Mouse (Mus musculus): ENCODE data around the gene Sertad3.
"Not testable (repeated sequence)": the region's sequence is repeated elsewhere in the genome, so short reads cannot be mapped to it uniquely, and the experiment has no call there.

The Sertad3 gene

DNA sequence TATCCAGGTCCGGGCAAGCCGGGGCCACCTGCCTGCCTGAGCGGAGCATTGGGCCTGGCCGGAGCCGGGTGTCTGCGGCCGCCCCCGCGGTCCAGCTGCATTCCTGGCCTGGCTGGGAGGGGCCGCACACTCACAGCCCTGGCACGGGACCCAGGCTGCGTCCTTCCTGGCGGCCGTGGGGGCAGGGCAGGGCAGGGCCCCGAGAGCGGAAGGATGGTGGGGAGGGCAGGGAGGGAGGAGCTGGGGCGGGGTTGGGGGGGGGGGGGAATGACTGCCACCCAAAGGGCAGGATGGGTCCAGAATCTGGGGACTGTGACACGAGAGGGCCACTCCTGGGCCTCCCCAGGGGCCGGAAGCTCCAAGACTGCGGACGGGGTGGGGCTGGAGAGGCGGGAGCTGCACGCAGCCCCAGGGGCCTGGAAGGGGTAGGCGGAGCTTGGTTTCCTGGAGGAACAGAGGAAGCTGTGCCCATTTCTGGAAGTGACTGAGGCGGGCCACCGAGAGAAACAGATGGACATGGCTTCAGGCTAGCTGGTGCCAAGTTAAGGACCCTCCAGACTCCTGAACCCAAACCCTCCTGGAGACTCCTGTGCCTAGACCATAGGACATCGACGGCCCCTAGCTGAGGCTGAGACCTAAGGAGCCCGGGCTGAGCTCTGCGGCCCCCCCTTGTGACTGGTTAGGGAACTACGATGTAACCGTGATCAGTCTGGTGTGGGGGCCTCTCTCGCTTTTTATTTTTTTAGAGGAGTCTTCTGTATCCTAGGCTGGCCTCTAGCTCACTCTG is 17.2 kb downstream of the Sertad3 start:
- DNase-seq (ENCODE audit: extremely low read depth, low read depth, low spot score) = peak; percentile 40

DNA sequence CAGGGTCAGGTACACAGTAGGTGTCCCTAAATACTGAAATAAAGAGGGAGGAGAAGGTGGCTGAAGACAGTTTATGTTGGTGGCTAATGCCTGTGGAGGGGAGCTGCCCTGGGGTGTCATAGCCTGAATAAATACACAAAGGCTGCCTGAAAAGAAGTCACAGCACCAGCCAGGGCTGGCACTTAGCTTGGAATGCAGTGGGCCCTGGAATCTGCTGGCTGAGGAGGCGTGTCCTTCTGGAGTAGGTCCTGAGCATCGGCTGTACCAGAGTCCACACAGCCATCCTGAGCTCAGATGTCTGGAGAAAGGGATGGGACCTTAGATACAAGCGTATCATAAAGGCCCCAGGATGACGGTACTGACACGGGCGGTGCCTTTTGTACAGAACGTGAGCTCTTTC is 18.3 kb downstream of the Sertad3 start:
- no peak for DNase-seq (ENCODE audit: extremely low read depth, low read depth, low spot score)

DNA sequence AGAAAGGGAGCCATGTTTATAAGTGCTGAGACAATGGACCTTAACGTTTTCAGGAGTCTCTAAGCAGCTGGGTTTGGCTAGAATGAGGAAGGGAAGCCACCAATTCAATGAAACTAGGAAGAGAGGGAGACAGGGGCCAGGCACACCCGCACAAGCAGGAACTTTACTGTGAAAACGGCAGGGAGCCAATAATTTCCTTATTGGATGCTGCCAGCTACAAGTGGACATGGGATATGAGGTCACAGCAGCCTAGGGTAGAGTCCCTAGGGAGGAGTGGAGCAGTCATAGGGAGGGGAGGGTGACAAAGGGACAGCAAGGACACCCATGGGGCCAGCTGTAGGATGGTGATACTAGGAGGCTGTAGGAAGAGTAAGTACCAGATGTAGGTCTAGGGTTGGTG is 19.5 kb downstream of the Sertad3 start:
- DNase-seq (ENCODE audit: extremely low read depth, low read depth, low spot score) = no peak

DNA sequence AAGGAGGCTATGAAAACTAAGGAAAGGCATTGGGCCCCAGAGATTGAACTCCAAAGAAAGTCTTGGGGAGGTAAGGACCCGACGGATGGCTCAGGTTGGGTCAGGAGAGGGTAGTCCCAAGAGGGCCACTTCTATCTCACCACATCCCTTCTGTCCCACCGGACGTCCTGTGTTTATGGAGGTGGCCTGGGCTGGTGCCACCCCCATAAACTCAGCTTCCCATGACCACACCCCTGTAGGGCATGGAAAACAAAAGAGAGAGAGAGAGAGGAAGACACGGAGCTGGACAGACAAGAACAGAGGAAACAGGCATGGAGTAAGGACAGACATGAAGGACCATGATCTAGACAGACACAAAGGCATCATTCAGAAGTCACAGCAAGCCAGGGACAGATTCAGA is 19.9 kb downstream of the Sertad3 start:
- DNase-seq (ENCODE audit: extremely low read depth, low read depth, low spot score) = no peak

DNA sequence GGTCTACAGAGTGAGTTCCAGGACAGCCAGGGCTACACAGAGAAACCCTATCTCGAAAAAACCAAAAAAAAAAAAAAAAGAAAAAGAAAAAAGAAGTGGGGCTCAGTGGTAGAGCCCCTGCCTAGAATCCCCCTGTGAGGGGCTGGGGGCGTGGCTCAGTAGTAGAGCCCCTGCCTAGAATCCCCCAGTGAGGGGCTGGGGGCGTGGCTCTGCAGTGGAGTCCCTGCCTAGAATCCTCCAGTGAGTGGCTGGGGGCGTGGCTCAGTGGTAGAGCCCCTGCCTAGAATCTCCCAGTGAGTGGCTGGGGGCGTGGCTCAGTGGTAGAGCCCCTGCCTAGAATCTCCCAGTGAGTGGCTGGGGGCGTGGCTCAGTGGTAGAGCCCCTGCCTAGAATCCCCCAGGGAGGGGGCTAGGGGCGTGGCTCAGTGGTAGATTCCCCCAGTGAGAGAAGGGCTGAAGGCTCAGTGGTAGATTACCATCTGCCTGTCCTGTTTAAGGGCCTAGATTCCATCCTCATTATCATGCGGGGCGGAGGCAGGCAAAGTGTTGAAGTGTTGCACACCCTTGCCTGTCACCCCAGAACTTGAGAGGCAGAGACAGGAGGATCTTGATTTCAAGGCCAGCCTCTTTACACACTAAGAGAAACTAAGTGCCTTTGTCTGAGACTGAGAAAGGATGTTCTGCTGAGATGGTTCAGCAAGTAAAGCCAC is 21.2 kb downstream of the Sertad3 start:
- not testable (repeated sequence) for DNase-seq (ENCODE audit: extremely low read depth, low read depth, low spot score)

DNA sequence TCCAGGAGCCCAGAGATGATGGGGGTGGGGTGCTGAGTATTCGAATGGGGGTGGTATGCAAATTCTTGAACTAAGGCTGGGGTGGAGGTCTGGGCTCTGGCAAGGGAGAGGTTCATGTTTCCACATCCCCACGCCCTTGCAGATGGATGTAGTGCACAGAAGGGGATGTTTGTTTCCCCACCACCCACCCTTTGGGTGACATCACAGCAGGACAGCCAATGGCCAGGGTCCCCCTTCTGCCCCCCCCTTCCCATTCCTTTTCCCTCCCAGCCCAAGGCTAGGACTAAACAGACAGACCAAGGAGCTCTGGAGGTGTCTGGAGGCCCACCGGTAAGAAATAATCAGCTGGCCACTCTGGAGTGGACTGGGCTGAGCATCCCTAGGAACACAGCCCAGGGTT is 25.5 kb downstream of the Sertad3 start, which contains the start of gene Prx:
TSS of gene Prx (plus strand) at position 289 of the 400 bp plus-strand sequence.
- no peak for DNase-seq (ENCODE audit: extremely low read depth, low read depth, low spot score)

DNA sequence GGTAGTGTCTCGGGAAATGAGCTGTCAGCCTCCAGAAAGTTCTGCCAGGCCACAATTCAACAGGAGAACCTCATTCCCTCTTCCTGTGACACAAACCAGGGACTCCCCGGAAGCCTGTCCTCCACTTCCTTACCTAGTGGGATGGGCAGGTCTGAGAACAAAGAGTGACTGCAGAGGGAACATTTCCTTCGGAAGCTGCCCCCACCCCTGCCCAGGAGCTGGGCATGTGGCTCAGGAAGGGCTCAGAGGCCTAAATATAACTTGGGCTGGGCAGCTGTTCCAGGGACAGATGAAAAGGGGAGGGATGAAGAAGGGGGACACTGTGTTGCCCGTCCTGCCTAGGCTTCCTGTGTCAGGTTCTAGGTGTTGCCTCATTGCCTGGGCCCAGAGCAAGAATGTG is 28.1 kb downstream of the Sertad3 start:
- no peak for DNase-seq (ENCODE audit: extremely low read depth, low read depth, low spot score)

DNA sequence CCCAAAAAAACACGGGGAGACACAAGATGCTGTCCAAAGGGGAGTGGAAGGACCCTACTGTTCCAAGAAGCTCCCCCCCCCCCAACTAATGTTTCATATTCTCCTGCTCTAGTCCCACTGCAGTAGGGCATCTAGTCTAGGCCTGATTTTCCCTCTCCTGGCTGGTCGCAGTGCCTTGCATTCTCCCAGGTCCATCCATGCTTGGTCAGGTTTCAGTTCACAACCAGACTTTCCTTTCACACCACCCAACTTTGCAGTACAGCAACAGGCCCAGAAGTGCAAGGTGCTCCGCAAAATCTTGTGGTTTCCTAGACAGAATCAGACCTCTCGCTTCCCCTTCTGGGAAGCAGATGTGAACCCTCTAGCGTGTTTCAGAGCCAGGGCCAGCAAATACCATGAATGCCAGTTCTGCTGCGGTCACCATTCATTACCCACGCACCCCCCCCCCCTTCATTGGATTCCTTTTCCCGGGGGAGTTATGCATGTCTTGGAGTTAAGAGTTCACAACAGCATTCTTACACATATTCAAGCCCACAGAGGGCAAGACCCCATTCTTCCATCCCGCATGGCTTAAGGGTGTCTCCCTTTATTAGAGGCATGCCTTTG is 33.3 kb downstream of the Sertad3 start:
- no peak for DNase-seq (ENCODE audit: extremely low read depth, low read depth, low spot score)

DNA sequence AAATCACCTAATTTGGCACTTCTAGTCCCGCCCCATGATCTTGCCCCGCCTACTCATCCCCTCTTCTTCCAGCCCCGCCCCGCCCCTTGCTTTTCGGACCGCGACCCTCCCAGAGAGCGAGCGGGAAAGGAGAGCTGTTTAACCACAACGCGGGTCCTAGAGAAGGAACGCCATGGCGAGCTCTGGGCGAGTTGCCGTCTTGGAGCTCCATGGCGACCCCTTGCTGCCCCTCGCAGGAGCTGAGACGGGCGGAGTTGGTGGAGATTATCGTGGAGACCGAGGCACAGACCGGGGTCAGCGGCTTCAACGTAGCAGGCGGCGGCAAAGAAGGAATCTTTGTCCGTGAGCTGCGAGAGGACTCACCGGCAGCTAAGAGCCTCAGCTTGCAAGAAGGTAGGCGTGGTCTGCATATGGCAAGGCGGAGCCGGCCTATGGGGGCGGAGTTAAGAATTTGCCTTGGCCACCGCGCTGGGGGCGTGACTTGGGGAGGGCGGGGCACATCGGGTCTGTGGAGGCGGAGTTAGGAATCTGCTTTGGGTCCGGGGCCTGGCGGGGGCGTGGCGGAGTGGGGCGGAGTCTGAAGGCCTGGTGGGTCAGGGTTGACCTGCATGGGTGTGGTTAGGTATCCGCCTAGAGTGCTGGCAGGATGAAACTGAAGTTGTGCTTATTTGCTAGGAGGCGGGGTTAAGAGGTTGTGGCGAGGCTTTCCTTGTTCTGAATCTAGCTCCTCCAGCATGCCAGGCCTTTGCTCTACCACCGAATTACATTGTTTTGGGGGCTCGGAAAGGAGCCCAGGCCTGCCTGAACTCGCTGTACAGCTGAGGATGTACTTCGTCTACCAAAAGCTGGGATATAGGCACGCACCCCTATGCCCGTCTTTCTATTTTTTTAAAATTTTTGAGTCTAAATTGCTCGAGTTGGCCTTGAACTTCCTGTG is 34.4 kb downstream of the Sertad3 start:
- peak; percentile 75 for DNase-seq (ENCODE audit: extremely low read depth, low read depth, low spot score)

DNA sequence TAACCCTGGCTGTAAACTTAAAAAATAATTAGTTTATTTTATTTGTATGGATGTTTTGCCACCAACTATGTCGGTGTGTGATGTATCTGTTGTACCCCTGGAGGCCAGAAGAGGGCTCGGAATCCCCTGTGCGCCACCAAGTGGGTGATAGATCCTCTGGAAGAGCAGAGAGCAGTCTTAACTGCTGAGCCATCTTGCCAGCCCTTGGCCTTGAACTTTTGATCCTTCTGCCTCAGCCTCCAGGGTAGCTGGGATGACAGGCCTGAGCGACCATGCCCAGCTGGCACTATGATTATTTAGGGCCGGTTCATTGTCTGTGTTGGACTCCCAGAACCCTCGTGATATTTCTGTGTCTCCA is 35.1 kb downstream of the Sertad3 start:
- DNase-seq (ENCODE audit: extremely low read depth, low read depth, low spot score) = no peak

DNA sequence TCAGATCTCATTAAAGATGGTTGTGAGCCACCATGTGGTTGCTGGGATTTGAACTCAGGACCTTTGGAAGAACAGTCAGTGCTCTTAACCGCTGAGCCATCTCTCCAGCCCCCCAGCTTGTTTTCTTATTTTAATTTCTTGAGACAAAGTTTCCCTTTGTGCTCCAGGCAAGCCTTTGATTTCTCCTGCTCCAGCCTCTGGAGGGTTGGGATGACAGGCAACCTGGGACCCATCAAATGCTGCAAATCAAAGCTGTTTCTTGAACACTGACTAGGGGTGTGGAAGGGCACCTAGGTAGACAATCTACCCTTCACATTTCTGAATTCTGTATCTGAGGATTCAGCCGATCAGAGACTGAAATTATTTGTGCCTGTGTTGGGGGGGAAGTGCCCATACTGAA is 37.2 kb downstream of the Sertad3 start:
- DNase-seq (ENCODE audit: extremely low read depth, low read depth, low spot score) = no peak

DNA sequence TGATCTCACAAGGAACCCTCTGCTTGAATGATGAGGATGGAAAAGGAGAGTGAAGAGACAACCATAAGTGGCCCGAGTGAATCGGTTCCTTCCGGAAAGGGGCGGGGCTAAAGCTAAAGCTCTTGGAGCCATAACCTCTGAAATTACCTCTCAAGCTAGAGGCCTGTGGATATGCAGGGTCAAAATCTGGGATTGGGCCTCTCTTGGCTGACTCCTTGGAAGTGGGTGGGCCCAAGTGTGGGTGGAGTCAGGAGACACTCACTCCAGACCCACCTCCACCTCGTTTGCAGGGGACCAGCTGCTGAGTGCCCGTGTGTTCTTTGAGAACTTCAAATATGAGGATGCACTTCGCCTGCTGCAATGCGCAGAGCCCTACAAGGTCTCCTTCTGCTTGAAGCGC is 41.4 kb downstream of the Sertad3 start:
- DNase-seq (ENCODE audit: extremely low read depth, low read depth, low spot score) = no peak

DNA sequence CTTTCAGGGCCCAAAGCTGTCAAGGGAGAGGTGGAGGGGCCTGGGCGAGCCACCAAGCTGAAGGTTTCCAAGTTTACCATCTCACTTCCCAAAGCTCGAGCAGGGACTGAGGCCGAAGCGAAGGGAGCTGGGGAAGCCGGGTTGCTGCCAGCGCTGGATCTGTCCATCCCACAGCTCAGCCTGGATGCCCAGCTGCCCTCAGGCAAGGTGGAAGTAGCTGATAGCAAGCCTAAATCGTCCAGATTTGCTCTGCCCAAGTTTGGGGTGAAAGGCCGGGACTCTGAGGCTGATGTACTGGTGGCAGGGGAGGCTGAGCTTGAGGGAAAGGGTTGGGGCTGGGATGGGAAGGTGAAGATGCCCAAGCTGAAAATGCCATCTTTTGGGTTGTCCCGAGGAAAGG is 44.7 kb downstream of the Sertad3 start:
- no peak for DNase-seq (ENCODE audit: extremely low read depth, low read depth, low spot score)

DNA sequence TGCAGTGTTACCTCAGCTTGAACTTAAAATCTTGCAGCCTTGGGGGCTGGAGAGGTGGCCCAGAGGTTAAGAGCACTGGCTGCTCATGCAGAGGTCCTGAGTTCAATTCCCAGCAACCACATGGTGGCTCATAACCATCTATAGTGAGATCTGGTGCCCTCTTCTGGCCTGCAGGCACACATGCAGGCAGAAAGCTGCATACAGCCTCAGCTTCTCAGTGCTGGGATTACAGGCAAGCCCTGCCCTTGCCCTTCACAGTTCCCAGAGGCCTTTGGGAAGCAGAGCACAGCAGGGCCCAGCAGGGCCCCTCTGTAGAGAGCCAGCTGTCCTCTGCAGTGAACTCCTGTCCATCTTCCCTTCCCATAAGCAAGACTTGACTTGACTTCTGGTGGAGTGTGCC is 46.5 kb downstream of the Sertad3 start:
- no peak for DNase-seq (ENCODE audit: extremely low read depth, low read depth, low spot score)

DNA sequence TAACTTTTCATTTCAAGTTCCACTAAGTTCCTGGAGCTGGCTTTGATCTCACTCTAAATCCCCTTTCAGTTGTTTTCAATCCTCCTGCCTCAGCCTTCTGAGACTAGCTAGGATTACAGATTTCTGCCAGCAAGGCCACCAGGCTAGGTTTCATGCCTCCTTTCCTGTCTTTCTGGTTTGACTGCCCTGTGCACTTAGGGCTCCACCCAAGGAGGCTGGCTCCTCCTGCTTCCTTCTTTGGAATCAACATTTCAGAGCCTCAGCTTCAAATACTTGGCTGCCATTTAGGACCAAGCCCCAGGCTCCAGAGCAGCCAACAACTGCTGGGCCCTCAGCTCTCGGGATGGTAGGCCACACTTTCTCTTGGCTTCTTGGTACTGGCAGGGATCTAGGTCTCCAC is 47.0 kb downstream of the Sertad3 start:
- DNase-seq (ENCODE audit: extremely low read depth, low read depth, low spot score) = peak; percentile 62

DNA sequence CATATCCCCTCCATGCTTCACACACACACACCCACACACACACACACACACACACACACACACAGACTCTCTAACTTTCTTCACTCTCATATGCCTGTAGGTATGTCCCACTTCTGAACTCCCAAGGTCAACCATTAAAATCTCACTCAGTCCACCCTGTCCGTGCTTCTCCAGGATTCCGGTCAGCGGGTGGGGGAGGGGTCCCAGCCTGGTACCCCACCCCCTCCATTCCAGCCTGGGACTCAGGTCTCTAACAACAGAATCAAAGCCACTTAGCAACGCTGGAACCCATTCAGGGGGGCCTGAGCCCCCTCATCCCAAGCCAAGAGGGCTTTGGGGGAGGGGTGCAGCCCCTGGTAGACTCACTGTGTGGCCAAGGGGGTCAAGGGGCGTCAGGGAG is 49.4 kb downstream of the Sertad3 start, which contains the start of gene Hipk4:
TSS of gene Hipk4 (plus strand) at position 301 of the 400 bp plus-strand sequence.
- DNase-seq (ENCODE audit: extremely low read depth, low read depth, low spot score) = no peak

DNA sequence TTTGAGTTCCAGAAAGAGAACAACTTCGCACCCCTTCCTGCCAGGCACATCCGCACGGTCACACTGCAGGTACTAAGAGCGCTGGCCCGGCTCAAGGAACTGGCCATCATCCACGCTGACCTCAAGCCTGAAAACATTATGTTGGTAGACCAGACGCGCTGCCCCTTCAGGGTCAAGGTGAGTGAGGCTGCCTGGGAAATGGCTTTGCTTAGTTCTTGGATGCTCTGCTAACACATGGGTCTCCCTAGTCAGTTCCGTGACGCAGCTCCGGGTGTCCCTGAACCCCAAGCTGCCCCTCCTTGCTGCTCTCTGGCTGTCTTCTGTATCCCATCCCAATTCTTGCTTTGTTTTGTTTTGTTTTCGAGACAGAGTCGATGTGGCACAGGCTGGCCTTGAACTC is 50.2 kb downstream of the Sertad3 start:
- no peak for DNase-seq (ENCODE audit: extremely low read depth, low read depth, low spot score)

DNA sequence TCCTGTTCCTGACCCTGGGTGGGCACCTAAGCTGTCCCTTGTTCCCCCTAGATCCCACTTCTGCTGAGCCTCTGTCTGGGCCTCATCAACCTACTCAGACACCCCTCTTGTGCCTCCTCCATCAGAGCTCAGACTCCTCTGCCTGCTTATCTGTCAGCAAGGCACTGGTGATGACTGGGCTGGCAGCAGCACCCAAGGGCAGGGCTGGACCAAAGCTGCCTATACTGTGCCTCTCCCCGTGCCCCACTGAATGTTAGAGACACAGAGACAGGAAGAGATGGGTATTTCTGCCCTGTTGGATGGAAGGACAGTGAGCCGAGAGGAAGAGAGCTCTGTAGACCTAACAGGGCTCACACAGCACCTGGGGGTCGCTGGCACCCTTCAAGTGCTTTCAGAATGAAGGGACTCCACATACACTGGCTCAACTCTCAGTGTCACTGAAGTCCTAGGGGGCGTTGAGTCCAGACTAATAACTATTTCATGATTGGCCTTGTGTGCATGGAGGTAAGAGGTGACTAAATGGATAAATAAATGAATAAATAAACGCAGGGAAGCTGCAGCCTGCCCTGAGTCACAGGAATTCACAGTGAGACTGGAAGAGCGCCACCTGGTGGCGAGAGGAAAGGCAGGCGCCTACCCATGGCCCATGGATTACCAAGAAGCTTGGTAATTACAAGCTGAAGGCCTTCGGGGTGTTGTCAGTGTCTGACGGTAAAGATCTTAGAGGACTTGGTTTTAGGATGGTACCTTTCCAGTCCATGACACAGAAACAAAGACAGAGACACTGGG is 52.7 kb downstream of the Sertad3 start:
- no peak for DNase-seq (ENCODE audit: extremely low read depth, low read depth, low spot score)

Measured in fat pad, adult 2 months (tissue).